Mouse (Mus musculus) left cerebral cortex, adult 9 months (tissue): ENCODE measurements around the gene Sigmar1.
"Not testable (repeated sequence)": the region's sequence is repeated elsewhere in the genome, so short reads cannot be mapped to it uniquely, and the experiment has no call there.

ENCODE experiments used
- DNase-seq, 2 experiments: peaks; one replicate each; pipeline ENCODE4 v3.0.0; 2022; ENCODE audit warnings: low spot score in 2 of 2

The Sigmar1 gene

DNA sequence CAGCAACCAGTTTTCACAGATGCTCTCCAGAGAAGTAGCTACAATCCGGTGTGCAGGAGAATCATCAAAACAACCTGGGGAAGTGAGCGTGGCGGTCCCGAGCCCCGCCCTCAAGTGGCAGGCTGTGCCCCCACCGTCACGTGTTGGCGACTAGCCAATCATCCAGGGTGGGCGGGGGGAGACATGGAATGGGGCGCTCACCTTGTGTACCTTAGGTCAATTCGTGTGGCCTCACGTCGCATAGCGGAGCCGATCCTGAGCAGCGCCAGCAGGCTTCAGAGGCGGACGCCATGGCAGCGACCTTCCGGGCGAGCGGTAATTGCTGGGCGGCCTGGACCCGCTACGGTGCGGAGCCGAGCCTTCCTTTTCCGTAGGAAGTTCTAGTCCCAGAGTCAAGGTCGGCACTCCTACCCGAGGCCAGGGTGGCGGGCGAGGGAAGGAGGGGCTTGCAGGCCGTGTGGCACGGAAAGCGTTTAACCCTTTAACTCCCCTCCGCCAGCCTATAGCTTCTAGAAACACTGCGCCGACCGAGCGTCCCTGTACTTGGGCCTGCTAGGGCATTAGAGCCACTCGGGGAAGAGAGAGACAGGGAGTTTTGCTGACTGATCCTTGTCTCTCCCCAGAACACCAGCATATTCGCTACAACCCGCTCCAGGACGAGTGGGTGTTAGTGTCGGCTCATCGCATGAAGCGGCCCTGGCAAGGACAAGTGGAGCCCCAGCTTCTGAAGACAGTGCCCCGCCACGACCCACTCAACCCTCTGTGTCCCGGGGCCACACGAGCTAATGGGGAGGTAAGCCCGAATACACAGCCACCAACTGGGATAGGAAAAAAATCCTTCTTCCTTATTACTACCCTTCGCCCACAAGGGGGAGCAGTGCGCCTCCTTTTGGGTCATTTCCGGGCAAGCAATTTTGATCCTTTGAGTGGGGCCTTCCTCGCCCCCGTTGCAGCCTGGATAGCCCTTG, at the start of gene Sigmar1:
Gene Sigmar1 (minus strand): TSS at position 820 of the 968 bp plus-strand sequence.
- peak; percentile 56 to 86 for DNase-seq

DNA sequence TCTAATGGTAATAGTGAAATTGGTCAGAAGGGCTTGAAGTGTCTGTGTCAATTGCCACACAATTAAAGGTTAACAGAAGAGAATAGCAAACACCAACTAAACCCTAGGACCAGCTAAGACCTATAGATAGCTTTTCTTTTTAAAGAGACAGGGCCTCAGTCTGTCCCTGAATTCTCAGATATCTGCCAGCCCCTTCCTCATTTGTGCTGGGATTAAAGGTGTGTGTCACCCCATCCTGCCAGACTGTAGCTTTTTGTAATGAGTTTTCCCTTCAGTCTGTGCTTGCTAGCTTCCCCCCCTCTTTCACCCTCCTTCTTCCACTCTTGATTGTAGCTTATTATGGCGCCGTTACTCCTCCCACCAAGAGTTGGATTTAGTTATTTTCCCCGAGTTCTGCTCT, 27.2 kb upstream of the Sigmar1 start:
- not testable (repeated sequence) for DNase-seq

DNA sequence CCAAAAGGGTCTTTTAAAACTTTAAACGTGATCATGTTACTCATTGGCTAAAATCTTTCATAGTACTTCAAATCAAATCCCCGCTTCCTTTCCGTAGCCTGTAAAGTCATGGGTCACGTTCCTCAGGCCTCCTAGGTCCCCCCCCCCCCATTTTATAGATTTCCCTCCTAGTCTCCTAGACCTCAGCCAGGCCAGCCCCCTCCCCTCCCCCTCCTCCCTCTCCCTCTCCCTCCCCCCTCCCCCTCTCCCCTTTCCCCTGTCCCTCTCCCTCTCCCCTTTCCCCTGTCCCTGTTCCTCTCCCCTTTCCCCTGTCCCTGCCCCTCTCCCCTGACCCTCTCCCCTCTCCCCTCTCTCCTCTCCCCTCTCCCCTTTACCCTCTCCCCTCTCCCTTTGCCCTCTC, 26.8 kb upstream of the Sigmar1 start:
- not testable (repeated sequence) for DNase-seq

- DNase-seq = not testable (repeated sequence)
Observed at GRCm38 (mm10) chr4:41781748-41782485, 26.0 kb upstream of the Sigmar1 start.

DNA sequence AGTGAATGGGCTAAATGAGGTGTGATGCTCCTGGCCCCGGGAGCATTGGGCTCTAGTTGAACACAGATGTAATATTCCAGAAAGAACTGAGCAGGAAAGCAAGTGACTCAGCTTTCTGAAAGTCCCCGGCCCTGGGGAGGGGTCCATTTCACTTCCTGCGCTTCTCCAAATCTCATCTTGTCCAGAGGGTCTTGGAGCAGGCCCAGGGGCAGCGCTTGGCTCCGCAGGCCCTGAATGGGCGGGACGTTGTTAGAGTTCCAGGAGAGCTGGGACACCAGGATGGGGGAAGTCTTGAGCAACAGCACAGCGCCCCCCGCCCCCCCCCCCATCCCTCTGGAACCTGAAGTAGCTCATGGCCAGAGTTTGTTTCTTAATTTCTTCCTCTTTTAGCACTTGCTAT, 25.3 kb upstream of the Sigmar1 start:
- DNase-seq = not testable (repeated sequence)

- not testable (repeated sequence) for DNase-seq
Observed at GRCm38 (mm10) chr4:41775840-41776239, 19.9 kb upstream of the Sigmar1 start.

DNA sequence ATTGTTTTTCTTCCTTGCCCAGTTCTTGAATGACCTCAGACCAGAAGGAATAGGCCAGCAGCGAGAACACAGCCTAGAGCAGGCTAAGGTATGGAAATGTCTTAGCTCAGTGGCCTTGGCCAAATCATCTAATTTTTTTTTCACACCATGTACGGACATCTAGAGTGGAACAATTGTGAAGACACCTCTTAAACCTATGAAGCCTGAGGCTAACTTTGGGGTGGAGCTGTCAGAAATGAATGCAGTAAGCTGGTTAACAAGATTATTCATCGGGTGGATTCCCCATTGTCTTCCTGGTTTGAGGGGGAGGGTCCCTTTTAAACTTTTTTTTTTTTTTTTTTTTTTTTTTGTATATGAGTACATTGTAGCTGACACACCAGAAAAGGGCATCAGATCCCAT, 18.5 kb upstream of the Sigmar1 start:
- not testable (repeated sequence) for DNase-seq

DNA sequence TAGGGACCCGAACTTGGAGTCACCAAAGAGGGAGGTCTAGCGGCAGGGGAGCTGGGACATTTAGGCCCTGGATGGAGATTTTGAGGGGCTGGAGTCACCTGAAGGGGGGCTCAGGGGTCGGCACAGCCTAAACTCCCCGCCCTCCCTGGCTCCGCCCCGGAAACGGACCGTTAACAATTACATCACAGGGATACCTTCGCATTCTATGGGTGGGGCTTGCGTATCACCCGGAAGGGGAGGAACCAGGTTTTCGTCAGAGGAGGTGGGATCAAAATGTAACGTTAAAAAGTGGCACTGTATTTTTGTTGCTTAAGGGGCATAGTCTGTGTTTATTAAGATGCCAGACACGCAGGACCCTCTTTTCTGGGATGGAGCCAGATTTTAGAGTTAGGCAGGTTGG, 18.0 kb upstream of the Sigmar1 start, which contains the start of gene Ccl27a:
Gene Ccl27a (minus strand): TSS at position 246 of the 400 bp plus-strand sequence.
- peak; percentile 60 to 85 for DNase-seq

DNA sequence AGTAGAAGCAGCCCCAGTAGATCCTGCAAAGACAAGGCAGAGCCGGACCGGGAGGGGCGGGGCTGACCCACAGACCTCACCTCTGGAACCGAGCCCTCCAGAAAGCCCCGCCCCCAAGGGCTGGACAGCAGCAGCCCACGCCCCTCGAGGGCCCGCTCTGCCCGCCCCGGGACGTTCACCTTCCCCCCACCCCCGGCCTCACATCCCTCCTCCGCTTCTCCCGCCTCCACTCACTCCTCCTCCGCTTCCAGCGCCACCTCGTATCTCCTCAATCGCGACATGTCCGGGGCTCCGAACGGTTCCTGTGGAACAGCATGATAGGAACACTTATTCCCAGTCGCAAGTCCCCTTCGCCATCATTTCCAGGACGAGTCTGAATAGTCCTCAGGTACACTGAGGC, 17.5 kb upstream of the Sigmar1 start:
- DNase-seq = not testable (repeated sequence)

- DNase-seq = not testable (repeated sequence)
Observed at GRCm38 (mm10) chr4:41772946-41773345, 17.0 kb upstream of the Sigmar1 start.

DNA sequence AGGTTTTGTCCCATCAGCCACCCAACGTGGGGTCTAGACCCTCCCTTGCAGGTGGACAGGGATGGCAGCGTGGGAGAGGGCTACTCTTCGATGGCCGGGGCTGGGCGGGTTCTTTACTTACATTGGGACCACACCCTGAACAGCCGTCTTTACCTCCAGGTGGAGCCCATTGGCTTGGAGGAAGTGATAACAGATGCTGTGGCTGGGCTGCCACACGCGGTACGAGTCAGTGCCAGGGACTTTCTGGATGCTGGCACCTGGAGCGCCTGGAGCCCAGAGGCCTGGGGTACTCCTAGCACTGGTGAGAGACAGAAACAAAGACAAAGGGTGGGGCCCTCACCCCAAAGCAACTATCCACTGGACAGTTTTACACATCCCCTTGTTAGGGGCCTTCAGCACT, 11.3 kb upstream of the Sigmar1 start:
- not testable (repeated sequence) for DNase-seq

GRCm38 (mm10) chr4:41763176-41763575, 7.2 kb upstream of the Sigmar1 start:
- not testable (repeated sequence) for DNase-seq

DNA sequence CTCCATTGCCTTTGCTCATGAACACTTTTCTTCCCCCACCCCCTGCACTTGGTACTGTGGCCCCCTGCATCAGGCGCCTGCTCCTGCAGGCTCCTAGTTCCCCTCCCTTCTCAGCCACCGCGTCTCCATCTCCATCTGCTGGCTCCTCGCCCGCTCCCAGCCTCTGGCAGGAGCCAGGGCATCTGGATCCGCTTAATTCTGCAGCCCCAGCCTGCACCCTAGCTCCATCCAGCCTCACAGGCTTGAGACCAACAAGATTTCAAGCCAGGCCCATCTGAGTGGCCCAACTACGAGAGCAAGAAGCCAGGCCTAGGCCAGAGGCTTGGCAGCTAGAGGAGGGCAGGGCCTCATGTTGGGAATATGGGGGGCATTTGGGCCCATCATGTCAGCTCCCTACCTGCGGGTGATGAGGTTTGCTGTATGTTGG, 6.7 kb upstream of the Sigmar1 start:
- not testable (repeated sequence) for DNase-seq

DNA sequence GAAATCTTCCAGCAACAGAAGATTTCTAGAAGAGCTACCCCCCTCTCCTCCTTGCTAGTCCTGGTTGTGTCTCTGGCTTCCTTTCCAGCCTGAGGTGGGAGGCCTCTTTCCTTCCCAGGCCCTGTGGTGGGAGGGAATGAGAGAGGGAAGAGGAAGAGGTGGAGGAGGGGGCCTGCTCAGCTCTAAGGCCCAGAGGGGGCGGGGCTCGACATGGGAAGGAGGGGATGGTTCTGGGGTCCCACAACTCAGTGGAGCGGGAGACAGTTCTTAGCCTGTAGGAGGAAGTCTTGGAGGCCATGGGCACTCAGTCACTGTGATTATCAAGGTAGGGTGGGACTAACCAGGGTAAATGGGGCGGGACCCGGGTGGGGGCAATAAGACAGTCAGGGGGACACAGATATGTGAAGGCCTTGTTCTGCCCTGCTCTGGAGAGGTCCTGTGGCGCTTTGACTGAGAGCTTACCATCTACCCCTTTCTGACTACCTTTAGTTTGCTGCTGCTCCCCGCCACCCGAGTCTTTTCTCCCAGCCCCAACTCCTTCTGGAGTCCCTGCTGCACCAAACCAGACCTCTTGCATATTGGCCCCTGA, 6.2 kb upstream of the Sigmar1 start:
- DNase-seq = no peak

DNA sequence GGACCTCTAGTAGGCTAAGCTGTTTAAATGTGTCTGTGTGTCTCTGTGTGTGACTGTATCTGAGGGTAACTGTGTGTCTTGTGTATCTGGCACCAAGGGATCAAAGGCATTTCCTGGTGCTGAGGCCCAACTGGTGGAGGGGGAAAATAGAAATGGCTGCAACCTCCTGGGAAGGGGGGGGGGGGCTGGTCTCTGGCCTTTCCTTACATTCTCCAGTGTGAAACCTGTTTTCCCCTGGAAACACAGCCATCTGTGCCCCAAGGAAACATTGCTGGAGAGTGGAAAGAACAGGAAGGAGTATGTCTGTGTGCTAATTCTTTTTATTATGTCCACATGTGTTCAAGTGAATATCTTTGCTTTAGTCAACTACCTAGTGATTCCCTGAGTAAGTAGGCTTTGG, 5.7 kb upstream of the Sigmar1 start:
- DNase-seq = no peak

DNA sequence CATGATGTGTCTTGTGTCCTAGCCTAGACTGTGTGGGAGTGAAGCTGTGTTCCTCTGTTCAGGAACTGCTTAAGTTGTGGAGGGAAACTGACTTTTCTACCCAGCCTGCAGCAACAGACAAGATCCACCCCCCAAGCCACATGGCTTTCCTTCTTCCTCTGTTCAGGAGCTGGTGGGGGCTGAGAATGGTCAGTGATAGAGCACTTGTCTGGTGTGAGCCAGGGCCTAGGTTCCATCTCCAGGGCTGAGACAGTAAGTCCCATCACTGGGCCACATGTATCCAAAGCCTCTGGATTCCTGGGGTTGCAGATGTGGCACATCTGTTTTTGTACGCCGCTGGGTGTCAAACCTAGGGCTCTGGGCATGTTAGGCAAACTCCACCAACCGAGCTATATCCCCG, 5.0 kb upstream of the Sigmar1 start:
- DNase-seq = no peak

DNA sequence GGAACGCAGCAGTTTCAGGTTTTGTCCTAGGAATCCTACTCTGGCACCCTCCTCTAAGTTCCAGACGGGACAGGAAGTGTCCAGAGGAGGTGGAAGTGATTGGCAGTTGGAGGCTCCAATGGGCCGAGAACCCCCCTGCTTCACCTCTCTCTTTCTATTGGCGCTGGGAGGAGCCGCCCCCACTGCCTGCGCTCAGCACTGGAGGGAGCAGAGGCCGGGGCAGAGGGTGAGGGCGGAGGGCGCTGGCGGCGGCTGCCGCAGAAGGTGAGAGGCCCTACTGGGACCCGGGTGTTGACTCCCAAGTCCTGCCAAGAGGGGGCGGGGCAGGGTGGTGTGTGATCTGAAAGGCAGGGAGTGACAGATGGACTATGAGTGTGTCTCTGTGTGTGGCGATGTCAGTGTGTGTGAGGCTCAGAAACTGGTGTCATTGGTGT, 4.3 kb upstream of the Sigmar1 start:
- peak in 1 of 2 experiments; percentile 78 for DNase-seq

GRCm38 (mm10) chr4:41759656-41760287, 3.8 kb upstream of the Sigmar1 start:
- no peak for DNase-seq

DNA sequence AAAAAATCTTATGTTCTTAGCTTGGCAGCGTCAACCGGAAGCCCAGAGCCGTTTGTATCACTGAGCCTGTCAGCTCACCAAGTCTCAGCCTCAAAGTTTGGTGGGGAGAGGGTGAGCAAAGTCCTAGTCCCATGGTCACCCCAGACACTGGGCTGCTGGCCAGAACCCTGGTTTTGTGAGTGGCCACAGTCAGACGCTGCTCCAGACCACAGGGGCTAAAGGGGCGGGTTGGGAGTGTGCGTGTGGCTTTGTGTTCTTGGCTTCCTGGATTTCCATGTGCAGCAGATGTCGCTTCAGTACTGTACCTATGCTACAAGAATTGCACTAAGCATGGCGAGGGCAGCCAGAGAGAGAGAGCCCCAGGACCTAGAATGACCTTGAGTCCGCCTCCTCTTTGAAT, 3.2 kb upstream of the Sigmar1 start:
- DNase-seq = no peak

DNA sequence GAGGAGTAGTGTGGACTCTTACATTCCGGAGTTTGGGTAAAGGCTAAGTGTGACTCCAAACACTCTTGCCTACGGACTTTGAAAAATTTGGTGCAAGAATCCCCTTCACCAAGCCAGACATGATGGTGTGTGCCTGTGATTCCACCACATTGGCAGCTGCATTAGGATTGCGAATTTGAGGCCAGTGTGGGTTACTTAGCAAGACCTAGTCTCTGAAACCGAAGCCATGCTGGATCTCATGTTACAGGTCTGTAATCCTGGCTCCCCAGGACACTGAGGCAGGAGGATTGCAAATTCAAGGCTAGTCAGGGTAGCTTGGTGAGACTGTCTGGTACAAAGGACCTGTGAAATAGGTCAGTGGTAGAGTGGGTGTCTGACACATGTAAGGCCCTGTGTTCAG, 2.7 kb upstream of the Sigmar1 start:
- no peak for DNase-seq

DNA sequence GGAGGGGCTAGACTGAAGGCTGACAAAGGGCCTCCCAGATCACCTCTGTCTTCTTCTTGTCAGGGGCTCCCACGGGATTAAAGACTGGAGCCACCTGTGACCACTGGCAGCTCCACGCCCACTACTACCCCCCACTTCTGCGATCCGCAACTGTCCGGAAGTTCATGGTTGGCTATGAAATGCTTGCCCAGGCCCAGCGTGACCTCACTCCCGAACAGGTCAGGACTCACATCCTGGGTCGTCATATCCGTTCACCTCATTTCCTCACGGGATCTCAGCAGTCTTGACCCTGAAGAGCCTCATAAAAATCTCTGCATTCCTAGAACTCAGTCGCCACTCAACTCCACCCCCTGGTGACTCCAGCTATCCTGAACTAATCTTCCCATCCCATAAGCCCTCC, 2.1 kb upstream of the Sigmar1 start:
- no peak for DNase-seq

DNA sequence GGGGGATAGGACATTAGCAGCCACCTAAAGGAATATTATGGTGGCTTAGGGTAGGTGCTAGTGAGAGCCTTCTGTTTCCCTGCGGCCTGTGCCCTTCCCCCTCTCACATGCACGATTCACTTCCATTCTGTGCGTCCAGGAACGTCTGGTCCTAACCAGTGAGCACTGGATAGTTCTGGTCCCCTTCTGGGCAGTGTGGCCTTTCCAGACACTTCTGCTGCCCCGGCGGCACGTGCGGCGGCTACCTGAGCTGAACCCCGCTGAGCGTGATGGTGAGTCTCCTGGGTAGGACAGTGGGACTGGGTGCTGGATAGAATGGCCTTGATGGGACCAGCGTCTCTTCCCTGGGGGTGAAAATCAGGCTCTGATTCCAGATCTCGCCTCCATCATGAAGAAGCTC, 1.4 kb upstream of the Sigmar1 start:
- no peak for DNase-seq
